Mouse (Mus musculus): Measurements from ENCODE around the gene Lrrc73.

- TF ChIP-seq CTCF (IDR thresholded peaks at IDR 0.05; ENCODE audit: low read depth, low read length): no peak
- no peak for TF ChIP-seq POLR2A (IDR thresholded peaks at IDR 0.05; ENCODE audit: borderline replicate concordance, low read depth, low read length)
Measured at GRCm38 (mm10) chr17:46236067-46236466, 17.3 kb upstream of the Lrrc73 start.
